8 mouse cellular contexts compared by ENCODE assay signal in genomic region chr9:54586199-54587061, GRCm38 (mm10). TPM values are rescaled to one million over a fixed set of nuclear protein-coding genes. Genes with fewer than 3 reads are reported as not detected.
A peak's percentile ranks its signal among the peaks of the same experiment; 100 is the strongest.
DNase-seq lines count a peak whose midpoint lies in the region; ATAC-seq lines count a peak whose summit lies in the region.

Gene Idh3a (plus strand): TSS chr9:54586334.

- intact Hi-C loops in gastrocnemius, postnatal 14 days (cut with DNase I; ENCODE audit: low total_unique reads): no loop called here
- intact Hi-C loops in left cerebral cortex, postnatal 10 days (cut with DNase I): no loop called here

- peak; percentile 95 for DNase-seq in adipocyte (ENCODE audit: low spot score)
- peak; percentile 98 for DNase-seq in embryo, embryonic 10 days (ENCODE audit: low spot score)
- peak; percentile 99 for DNase-seq in gastrocnemius, postnatal 14 days
- peak; percentile 98 to 100 for DNase-seq in left cerebral cortex, postnatal 10 days (ENCODE audit: extremely low spot score in 1 of 2, low spot score in 2 of 2)
- DNase-seq in right cerebral cortex, postnatal 25 days: peak; percentile 97
- DNase-seq in urinary bladder, postnatal 4 days (ENCODE audit: low spot score in 2 of 2): peak; percentile 97 to 99

- peak; percentile 98 for ATAC-seq in inflammation-experienced regulatory T-cells, adult 6 months
- ATAC-seq in megakaryocyte-erythroid progenitor cell, adult 5-6 weeks (replicated peaks; ENCODE audit: low FRiP score, low TSS enrichment, poor library complexity, severe bottlenecking): peak; percentile 92

RNA-seq across cellular contexts. Expression of gene Idh3a, which starts in this region (rescaled TPM):
- total RNA-seq in gastrocnemius, postnatal 14 days (2021): 100 to 1,000 TPM; 416 to 493 TPM
- 100 to 1,000 TPM; 110 to 244 (median 135) TPM for polyA plus RNA-seq in inflammation-experienced regulatory T-cells, adult 6 months (2017; shearing (Covaris generic))
- 100 to 1,000 TPM; 206 to 208 TPM for total RNA-seq in left cerebral cortex, postnatal 10 days (2021)
- 135 and 146 TPM in 2 replicates for total RNA-seq in megakaryocyte-erythroid progenitor cell, adult 5-6 weeks (2014; fragmentation: Nextera tagmentation)
- 105 and 155 TPM in 2 replicates for total RNA-seq in megakaryocyte-erythroid progenitor cell, adult 5-6 weeks (2017)

Comparison
In these comparisons a context has a peak if more than half of its experiments do, and no peak if none do; other contexts are left out.
1. Peak in every context shown above with its lines: DNase-seq and ATAC-seq.